Mouse (Mus musculus) monocyte, adult 5-6 weeks (primary cell): Measurements from ENCODE around the gene Parp3. TPM values are rescaled to one million over a fixed set of nuclear protein-coding genes. Genes with fewer than 3 reads are reported as not detected.
A peak's percentile ranks its signal among the peaks of the same experiment; 100 is the strongest.

Experiments used
- ATAC-seq: fragments of 153-309, 156-312 bp; replicated peaks from 2 replicates; pipeline ENCODE4 v1.8.0; 2017; ENCODE audit warnings: mild to moderate bottlenecking; ENCODE audit not compliant: low TSS enrichment, insufficient number of reproducible peaks, severe bottlenecking, poor library complexity, low FRiP score
- total RNA-seq: library from RNA; stranded (forward); fragments of 200-1000, 200-491, 200-594 nt; gene quantifications from 3 replicates; pipeline ENCODE4 v1.2.3, GENCODE M21; 2017

Gene Parp3
- total RNA-seq, 1 experiment from 2014 or later = 45.9 TPM

GRCm38 (mm10) chr9:106461641-106462429, 14.9 kb downstream of the Parp3 start:
- no peak for ATAC-seq

- ATAC-seq = no peak
Measured at GRCm38 (mm10) chr9:106461026-106461415, 15.7 kb downstream of the Parp3 start.

DNA sequence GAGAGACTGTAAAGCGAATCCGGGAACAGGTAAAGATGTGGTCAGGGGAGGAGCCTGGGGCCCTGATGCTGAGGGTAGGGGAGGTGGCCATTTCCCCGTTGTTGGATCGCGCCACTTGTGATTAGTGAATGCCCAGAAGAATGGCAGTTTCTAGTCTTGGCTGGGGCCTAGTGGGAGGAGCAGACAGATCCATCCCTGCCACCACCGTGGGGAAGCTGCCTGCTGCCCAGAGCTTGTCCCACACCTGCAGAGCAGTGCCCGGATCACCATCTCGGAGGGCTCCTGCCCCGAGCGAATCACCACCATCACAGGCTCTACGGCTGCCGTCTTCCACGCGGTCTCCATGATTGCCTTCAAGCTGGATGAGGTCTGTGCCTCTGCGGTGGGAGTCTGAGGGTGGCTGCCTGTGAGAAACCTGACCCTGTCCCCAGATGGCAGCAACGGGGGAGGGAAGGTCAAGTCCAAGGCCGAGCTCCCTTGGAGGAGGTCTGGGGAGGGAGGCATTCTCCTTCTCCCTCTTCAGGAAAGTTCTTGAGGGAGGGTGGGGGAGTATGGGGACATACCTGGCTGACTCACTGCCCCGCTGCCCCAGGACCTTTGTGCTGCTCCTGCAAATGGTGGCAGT, 16.2 kb downstream of the Parp3 start:
- ATAC-seq = no peak

DNA sequence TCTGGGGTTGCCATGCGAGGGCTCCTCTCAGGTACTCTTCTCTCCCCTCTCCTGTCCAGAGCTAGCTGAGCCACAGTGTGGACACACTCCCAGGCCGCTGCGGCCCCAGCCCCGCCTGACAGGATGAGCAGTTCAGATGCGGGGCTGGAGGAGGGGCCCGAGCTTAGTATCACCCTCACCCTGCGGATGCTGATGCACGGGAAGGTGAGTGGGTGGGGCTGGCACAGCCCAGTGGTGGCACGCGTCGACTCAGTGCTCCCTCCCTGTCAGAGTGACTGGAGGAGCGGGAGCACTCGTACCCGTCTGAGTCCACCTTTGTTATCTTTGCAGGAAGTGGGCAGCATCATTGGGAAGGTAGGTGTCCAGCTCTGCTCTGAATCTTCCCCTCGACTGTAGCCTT, 16.8 kb downstream of the Parp3 start:
- no peak for ATAC-seq

DNA sequence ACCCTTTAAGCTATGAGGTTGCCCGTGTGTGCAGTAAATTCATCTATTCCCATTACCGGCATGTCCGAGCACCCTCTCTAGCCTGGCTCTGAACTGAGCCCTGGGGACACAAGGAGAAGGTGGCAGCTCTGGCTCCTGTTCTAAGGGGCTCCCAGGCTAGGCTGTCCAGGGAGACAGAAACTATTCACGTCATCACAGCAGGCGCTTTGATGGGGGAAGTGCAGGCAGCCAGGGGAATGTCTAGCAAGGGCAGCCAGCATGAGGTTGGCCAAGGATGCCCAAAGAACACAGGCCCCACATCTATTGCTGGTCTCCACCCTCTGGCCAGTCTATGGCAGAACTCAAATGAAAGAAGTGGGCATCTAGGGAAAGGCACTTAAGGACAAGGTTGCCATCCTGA, 18.8 kb downstream of the Parp3 start:
- no peak for ATAC-seq

GRCm38 (mm10) chr9:106457163-106457559, 19.6 kb downstream of the Parp3 start:
- ATAC-seq = no peak

DNA sequence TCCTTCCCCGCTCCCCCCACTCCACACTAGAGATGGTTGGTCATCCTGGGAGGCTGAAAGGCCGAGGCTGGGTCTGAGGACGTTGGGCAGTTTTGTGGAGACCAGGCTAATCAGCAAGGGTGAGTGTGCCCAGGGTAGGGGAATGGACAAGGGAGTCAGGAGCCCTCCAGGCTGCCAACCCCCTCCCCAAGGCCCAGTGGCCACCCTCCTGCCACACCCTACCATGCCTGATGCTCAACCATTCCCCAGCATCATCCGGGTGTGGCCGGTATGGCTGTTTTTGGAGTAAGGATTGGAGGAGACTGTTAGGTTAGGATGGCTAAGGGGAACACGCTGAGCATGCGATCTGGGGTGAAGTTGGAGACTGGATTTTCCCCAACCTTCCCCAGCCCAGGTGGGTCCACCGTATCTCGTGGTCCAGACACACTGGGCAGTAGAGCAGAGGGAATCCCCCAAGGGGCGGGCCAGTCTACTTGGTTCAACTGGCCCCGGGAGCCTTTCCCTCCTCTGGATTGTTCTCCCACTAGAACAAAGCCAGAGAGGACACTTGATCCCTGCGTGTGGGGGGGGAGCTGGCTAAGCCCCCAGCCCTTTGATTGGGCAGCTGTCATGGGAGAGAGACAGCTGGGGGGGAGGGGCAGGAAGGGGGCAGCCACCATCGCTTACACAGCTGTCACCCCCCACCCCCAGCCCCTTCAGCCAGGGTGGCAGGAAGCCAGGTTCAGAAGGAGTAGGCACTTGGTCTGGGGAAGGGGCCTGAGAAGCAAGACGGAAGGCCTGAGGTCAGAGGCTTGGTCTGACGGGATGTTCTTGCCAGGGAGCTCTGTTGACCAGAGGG, 20.2 kb downstream of the Parp3 start:
- no peak for ATAC-seq

DNA sequence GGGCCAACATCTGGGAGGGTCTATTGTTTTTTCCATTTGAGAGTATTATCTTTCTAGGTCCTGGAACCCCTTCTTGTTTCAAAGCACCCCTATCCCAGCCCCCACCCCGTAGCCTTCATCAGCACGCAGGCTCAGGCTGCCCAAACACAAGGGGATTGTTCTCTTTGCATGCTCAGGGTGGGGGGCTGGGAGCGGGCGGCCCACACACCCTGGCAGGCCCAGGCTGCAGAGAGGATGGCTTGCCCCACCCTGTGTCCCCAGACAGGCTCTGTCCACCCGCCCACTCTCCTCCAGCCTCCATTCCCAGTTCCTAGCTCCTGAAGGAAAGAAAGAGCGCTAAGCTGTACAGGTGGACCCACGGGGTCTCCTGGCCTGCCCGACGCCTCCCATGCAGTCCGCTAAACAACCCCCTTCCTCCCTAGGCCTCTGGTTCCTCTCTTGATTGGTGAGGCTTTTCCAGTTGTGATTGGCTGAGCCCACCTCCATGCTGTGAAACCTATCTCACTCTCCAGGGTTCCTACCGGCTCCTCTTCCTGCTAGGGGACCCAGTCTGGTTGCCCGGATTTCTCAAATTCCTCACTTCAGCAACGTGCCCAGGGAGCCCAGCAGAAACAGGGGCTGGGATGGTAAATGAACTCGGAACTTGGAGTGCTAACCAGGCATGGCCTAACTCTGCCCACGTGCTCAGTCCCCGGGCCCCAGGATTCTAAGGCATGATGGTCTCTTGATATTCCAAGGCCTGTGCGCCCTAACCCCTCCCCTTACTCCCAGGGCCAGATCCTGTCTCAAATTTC, 21.7 kb downstream of the Parp3 start:
- ATAC-seq = no peak

DNA sequence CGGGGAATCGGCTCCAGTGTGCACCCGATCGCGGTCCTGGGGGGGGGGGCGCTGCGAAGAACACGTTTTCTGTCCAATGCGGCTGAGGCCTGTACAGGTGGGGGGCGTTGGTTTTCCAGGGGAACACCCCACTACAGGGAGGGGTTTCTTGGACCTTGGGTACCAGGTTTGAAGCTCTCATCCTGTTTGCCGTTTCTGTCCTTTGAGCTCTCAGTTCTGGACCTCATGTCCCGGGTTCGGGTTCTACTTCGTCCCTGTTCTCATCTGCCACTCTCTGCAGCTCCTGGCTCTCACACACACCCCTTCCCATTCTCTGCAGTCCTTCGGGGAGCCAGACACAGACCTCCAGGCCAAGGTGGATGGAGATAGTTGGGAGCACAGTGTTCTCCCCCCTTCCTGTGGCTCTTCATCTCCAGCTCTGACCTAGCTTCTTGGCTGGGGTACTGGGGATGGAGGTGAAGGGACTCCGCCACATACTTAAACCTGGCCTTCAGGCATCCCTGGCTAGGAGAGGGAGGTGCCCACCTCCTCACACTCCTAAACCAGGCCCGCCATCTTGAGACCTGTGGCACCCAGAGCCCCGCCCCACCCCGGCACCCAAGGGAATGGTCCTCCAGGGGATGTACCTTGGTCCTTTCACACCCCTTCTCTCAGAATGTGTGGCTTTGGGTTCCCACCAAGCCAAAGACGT, 22.5 kb downstream of the Parp3 start:
- ATAC-seq = no peak

GRCm38 (mm10) chr9:106453271-106454070, 23.3 kb downstream of the Parp3 start, which contains the start of gene Pcbp4:
TSS of gene Pcbp4 (plus strand) at chr9:106453291.
- no peak for ATAC-seq

- ATAC-seq = no peak
Measured at GRCm38 (mm10) chr9:106452821-106453220, 23.9 kb downstream of the Parp3 start.

DNA sequence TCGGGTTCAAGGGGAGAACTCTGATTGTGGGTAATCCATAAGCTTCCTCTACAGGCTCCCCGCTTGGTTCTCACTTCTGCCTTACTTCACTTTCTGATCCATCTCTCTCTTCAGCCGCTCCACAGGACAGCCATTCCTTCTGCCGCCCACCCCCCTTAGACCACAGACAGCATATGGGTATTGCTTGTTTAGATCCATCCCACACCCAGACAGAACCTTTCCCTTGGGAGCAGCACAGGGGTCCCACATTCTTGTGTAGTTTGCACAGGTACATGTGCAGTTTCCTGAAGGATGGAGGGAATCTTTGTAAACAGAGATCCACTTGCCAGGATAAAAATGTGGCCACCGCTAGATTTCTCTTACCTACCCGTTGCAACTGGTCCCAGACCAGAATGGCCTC, 24.4 kb downstream of the Parp3 start:
- no peak for ATAC-seq

DNA sequence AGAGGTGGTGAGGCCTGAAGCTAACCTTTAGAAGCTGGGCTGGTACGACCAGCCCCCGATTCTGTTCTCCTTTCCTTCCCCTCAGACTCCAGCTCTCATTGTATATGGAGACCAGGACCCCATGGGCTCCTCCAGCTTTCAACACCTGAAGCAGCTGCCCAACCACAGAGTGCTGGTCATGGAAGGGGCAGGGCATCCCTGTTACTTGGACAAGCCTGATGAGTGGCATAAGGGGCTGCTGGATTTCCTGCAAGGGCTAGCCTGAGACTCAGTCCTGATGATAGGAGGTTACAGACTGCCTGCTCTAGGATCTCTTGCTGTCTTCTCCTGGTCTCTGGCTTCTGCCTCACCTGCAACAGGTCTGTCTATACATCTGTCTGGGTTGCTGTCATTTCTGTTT, 24.9 kb downstream of the Parp3 start:
- ATAC-seq = no peak

- ATAC-seq = no peak
Measured at GRCm38 (mm10) chr9:106451298-106451697, 25.5 kb downstream of the Parp3 start.

DNA sequence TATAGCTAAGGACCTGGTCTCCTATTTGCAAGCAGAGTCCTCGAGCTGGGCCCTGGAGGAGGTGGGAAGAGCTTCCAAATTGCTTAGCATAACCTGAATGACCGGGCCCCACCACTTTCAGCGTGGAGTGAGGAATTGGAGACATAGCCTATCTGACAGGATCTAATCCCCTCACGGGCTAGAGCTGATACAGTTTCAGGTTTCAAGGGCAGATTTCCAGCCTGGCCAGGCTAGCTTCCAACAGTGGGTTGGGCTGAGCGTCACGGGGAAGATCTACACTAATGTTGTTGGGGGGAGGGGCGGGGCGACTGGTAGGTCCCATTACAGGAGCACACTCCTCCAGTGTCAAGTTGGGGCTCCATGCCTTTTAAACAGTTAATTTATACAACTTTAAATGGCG, 26.1 kb downstream of the Parp3 start:
- ATAC-seq = no peak

DNA sequence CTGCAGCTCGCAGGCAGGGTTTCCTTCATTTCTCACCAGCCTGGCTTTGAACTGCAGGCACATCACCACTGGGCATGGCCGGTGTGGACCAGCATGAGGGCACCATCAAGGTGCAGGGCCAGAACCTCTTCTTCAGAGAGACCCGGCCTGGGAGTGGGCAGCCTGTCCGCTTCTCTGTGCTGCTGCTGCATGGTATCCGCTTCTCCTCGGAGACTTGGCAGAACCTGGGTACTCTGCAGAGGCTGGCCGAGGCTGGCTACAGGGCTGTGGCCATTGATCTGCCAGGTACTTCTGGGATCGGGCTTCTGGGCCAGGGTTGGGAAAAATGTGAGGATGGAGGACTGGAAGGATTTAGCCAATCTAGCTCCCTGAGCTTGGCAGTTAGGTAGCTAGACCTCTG, 26.8 kb downstream of the Parp3 start:
- ATAC-seq = no peak

GRCm38 (mm10) chr9:106448498-106449031, 28.2 kb downstream of the Parp3 start:
- ATAC-seq = peak; percentile 64
